Mouse (Mus musculus) lung, adult 2 months (tissue): ENCODE results near the gene Zfp592.

Source experiments
- CTCF ChIP-seq: fragments of 200-500 bp; IDR thresholded peaks from 2 replicates; pipeline ENCODE4 v1.5.1; 2011; ENCODE audit warnings: mild to moderate bottlenecking, low read length, control low read depth; ENCODE audit not compliant: insufficient read depth
- POLR2A ChIP-seq: fragments of 200-500 bp; IDR thresholded peaks from 2 replicates; pipeline ENCODE4 v1.6.1; 2011; ENCODE audit warnings: low read depth, mild to moderate bottlenecking, control low read depth, low read length, borderline replicate concordance; ENCODE audit errors: extremely low read depth

DNA sequence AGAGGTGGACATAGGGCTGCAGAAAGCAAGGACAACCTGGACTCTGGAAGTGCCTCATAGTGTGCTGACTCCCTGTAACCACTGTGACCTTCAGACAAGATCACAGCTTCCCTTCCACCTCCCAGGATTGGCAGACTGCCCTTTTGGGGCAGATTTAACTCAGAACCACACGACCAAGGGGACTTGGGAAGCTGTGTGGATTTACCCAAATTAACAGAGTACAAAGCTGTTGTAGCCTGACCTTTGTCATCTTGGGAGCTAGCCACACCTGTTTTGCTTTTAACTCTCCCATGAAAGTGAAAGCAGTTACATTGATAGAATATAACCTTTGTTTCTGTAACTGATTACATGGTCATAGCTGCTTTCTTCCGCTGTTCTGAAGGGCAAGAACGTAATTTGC, 22.6 kb upstream of the Zfp592 start:
- TF ChIP-seq CTCF (no peak), POLR2A (no peak)
